Mouse (Mus musculus): ENCODE data around the gene Bbx.

Gene Bbx

GRCm38 (mm10) chr16:50242444-50242843 is 189.7 kb downstream of the Bbx start:
- DNase-seq (ENCODE audit: extremely low read depth, insufficient read length, low spot score) = no peak

- no peak for DNase-seq (ENCODE audit: extremely low read depth, insufficient read length, low spot score)
Observed at GRCm38 (mm10) chr16:50241604-50242003, 190.6 kb downstream of the Bbx start.

GRCm38 (mm10) chr16:50235231-50235630 is 197.0 kb downstream of the Bbx start:
- no peak for DNase-seq (ENCODE audit: extremely low read depth, insufficient read length, low spot score)

GRCm38 (mm10) chr16:50230624-50231023 is 201.6 kb downstream of the Bbx start:
- no peak for DNase-seq (ENCODE audit: extremely low read depth, insufficient read length, low spot score)

DNA sequence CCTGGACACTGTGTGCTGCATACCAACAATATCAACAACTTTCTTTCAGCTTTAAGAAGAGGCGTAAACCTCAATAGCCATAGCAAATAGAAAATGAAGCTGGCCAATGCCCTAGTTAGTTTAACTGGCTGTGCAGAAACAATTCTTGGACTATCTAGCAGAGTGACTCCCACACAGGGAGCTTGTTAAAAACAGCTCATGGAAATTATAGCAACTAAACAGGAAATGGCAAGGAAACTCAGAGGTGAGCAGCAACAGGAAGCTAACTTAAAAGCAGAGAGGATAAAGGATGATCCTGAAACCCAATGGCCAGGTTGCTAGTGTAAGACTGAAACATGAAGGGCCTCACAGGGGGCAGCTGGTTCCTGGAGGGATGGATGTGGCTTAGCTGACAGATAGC is 203.4 kb downstream of the Bbx start:
- no peak for DNase-seq (ENCODE audit: extremely low read depth, insufficient read length, low spot score)

GRCm38 (mm10) chr16:50226274-50226673 is 205.9 kb downstream of the Bbx start:
- no peak for DNase-seq (ENCODE audit: extremely low read depth, insufficient read length, low spot score)

DNA sequence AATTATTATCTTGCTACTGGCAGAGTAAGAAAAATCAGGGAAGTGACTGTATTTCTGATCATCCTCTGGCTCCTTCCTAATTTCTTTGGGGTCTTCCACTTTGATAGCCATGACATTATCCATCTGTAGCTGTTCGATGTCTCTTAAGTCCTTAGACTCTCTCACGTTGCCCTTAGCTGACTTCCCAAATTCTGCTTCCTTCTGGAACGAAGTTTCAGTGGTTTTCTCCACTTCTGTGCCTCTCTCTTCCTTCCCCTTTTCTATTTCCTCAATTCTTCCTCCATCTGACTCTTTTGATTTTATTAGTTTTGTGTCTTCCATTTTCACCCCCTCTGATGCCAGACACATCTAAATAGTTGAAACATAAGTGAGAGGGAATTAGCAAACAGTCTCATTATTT is 207.2 kb downstream of the Bbx start:
- DNase-seq (ENCODE audit: extremely low read depth, insufficient read length, low spot score) = no peak

GRCm38 (mm10) chr16:50220734-50221501 is 211.3 kb downstream of the Bbx start:
- DNase-seq (ENCODE audit: extremely low read depth, insufficient read length, low spot score) = no peak

GRCm38 (mm10) chr16:50217084-50217483 is 215.1 kb downstream of the Bbx start:
- no peak for DNase-seq (ENCODE audit: extremely low read depth, insufficient read length, low spot score)

DNA sequence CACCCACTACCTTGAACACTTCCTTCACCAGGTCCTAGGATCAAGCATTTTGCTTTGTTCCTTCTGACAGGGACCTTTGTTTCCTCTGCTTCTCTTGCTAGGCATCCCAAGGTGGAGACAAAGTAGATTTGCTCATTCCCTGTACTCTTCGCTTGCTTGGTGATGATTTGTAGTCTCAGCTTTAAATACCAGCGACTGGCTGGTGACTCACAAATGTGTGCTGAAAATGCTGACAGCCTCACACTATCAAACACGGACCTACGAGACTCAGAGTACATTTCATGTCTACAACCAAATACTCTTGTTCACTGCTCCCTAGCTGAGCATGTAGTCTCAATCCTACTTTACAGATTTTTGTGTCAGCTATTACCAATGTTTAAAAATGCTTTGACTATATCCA is 220.5 kb downstream of the Bbx start:
- no peak for DNase-seq (ENCODE audit: extremely low read depth, insufficient read length, low spot score)

- no peak for DNase-seq (ENCODE audit: extremely low read depth, insufficient read length, low spot score)
Observed at GRCm38 (mm10) chr16:50211231-50211630, 221.0 kb downstream of the Bbx start.

- no peak for DNase-seq (ENCODE audit: extremely low read depth, insufficient read length, low spot score)
Observed at GRCm38 (mm10) chr16:50210742-50211141, 221.4 kb downstream of the Bbx start.

DNA sequence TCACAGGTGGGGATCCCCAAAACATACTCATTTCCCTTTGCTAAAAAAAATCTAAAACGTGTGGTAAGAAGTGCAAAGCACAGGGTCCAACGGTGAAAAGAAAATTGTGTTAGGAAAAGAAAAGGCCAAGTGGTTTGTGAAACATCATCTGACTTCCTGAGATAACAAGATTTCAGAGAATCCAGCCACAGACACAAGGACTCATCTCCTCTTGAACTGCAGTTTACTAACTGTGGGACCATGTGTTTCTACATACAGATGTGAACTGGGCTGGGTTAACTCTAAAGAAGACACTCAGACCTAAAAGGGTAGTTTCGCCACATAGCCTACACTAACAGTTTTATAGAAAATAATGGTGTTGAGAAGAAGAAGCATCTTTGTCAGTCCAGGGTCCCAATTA is 227.2 kb downstream of the Bbx start:
- no peak for DNase-seq (ENCODE audit: extremely low read depth, insufficient read length, low spot score)

- DNase-seq (ENCODE audit: extremely low read depth, insufficient read length, low spot score) = no peak
Observed at GRCm38 (mm10) chr16:50201546-50202151, 230.5 kb downstream of the Bbx start.

DNA sequence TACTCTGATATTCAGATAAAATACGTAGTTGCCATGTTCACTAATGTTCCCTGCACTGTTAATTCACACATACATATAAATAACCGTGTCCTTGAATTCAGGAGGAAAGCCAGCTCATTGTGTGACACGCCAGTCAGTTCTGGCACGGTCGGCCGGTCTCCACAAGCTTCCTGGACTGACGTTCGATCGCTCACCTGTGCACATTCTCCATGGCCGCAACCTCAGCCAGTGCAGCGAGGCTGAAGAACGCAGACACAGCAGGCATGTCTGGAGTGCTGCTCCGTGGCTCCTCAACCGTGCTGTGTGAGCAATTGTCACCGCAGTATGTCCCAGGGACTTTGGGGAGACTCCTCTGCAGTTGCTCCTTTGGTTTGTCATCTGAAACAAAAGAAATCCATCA is 232.0 kb downstream of the Bbx start:
- no peak for DNase-seq (ENCODE audit: extremely low read depth, insufficient read length, low spot score)

DNA sequence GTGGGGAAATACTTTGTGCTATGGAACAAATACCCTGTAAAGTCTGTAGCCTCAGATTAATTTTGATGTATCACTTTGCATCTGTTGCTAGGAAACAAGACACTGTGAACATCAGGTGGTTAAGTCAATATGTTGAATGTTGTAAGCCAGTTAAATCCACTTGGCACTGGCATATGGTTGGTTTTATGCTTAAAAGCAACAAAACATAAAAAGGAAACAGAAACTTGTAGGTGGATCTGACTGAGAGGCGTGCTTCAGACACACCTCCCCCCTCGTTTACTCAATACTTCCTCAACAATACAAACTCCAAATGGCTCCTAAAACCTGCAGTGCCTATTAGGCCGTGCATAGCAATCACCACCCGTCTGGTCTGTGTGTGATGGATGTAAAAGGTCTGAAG is 236.1 kb downstream of the Bbx start:
- no peak for DNase-seq (ENCODE audit: extremely low read depth, insufficient read length, low spot score)

- no peak for DNase-seq (ENCODE audit: extremely low read depth, insufficient read length, low spot score)
Observed at GRCm38 (mm10) chr16:50192626-50193025, 239.6 kb downstream of the Bbx start.

GRCm38 (mm10) chr16:50189108-50189507 is 243.1 kb downstream of the Bbx start:
- no peak for DNase-seq (ENCODE audit: extremely low read depth, insufficient read length, low spot score)

DNA sequence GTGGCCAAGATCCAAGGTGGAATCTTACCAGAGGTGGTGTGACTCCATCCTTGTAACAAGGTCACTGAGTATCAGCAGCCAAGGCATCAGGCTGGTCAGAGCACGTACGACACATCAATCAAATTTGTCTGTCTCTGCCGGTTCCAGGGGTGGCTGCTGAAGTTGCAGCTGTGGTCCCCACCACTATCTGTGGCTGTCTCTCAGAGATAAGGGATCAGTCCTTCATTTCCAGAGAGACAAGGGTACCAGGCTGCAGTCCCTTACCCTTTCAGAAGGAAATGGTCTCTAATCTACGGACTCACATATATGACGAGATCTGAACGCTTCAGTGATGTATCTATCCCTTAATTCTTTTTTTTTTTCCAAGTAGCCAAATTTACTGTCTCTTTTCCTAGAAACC is 245.6 kb downstream of the Bbx start:
- no peak for DNase-seq (ENCODE audit: extremely low read depth, insufficient read length, low spot score)

DNA sequence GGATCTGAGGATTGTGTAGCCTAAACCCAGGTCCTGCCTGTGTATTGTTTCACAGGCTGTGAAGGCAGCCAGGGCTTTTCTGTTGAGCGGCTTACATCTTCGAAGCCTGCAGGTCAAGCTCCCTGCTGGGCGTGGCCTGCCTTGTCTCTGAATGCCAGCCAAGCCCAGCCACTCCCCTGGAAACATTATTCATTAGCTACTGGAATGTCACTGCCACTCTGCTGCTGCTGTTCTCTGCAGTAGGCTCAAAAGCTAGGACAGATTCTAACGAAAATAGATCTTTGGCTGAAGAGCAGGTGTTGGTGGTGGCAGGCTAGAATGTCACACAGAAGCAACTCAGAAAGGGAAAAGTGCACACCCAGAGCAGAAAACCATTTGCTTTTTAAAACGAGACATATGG is 247.1 kb downstream of the Bbx start:
- peak; percentile 35 for DNase-seq (ENCODE audit: extremely low read depth, insufficient read length, low spot score)

DNA sequence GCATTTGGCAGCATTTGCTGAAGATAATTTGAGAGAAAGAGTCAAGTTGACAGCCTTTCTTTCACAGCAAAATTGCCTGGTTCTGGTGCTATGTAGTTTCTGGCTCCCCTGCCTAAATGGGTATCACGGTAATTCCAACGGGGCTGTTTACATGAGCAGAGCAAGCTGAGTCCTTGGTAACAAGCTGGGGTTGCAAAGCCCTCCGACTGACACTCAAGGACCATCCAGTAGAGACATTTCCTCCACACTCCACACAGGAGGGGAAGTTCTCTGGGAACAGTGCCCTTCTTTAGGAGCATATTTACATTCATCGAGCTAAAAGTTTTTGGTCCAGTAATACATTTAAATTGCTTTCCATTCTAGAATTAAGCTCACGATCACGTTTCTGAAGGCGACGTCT is 249.2 kb downstream of the Bbx start:
- no peak for DNase-seq (ENCODE audit: extremely low read depth, insufficient read length, low spot score)

- no peak for DNase-seq (ENCODE audit: extremely low read depth, insufficient read length, low spot score)
Observed at GRCm38 (mm10) chr16:50182561-50182960, 249.6 kb downstream of the Bbx start.

GRCm38 (mm10) chr16:50172760-50173159 is 259.4 kb downstream of the Bbx start:
- no peak for DNase-seq (ENCODE audit: extremely low read depth, insufficient read length, low spot score)
